Mouse (Mus musculus) cerebellum, adult 2 months (tissue): ENCODE data around the gene Blm. TPM values are rescaled to one million over a fixed set of nuclear protein-coding genes. Genes with fewer than 3 reads are reported as not detected.

Source experiments
- DNase-seq, 2 experiments: peaks; one replicate each; pipeline ENCODE4 v3.0.0; 2021
- H3K27ac ChIP-seq: fragments of 200-500 bp; 2 replicates; pipeline ENCODE4 v1.5.1; 2012; ENCODE audit warnings: low read length, control low read depth, inconsistent platforms; ENCODE audit not compliant: insufficient read depth
- H3K27me3 ChIP-seq: fragments of 200-500 bp; 2 replicates; pipeline ENCODE4 v1.6.1; 2012; ENCODE audit warnings: inconsistent platforms, mild to moderate bottlenecking, low read length, moderate library complexity; ENCODE audit not compliant: control insufficient read depth, insufficient read depth
- H3K4me1 ChIP-seq: fragments of 200-500 bp; 2 replicates; pipeline ENCODE4 v1.6.1; 2011; ENCODE audit warnings: low read length; ENCODE audit not compliant: control insufficient read depth, insufficient read depth
- H3K4me3 ChIP-seq: fragments of 200-500 bp; replicated peaks from 2 replicates; pipeline ENCODE3; 2011; ENCODE audit warnings: mild to moderate bottlenecking, low read depth, low read length, control low read depth; ENCODE audit not compliant: insufficient read depth
- CTCF ChIP-seq: fragments of 200-500 bp; IDR thresholded peaks from 2 replicates; pipeline ENCODE4 v1.5.1; 2011; ENCODE audit warnings: low read depth, mild to moderate bottlenecking, control low read depth, low read length, moderate library complexity, borderline replicate concordance; ENCODE audit not compliant: insufficient read depth
- POLR2A ChIP-seq: fragments of 200-500 bp; IDR thresholded peaks from 2 replicates; pipeline ENCODE4 v1.6.1; 2011; ENCODE audit warnings: low read length, control low read depth, borderline replicate concordance; ENCODE audit not compliant: insufficient read depth
- WGBS: fragments of 180-500 bp; shearing (Covaris S2); methylation state at CpG from one replicate; pipeline ENCODE4 v1.1.7; 2018; 5-methylcytosine and 5-hydroxymethylcytosine counted together
- polyA plus RNA-seq: library from polyadenylated mRNA; depleted of rRNA; stranded (reverse); fragments of >200 nt; gene quantifications from 2 replicates; pipeline ENCODE4 v1.2.3, GENCODE M21; 2012

The Blm gene
- polyA plus RNA-seq, 1 experiment = 5.4 TPM

- no peak overlapping the region for H3K27ac ChIP-seq
- H3K4me1 ChIP-seq = peaks cover 5% of the 10 kb centered on the region
- no peaks in the 10 kb centered on the region for H3K27me3 ChIP-seq
- no peak for DNase-seq
- H3K4me3 ChIP-seq = no peak overlapping the region
- TF ChIP-seq CTCF (no peak), POLR2A (no peak)
- 85% methylated on average over 8 of the region's 8 CpGs for WGBS
These were observed 33.1 kb upstream of the Blm start for GRCm38 (mm10) chr7:80567982-80568381.

GRCm38 (mm10) chr7:80561931-80562330, 27.0 kb upstream of the Blm start:
- DNase-seq = no peak
- no peaks in the 10 kb centered on the region for H3K27me3 ChIP-seq
- no peak overlapping the region for H3K4me3 ChIP-seq
- no peak overlapping the region for H3K27ac ChIP-seq
- WGBS = 44% methylated on average over 5 of the region's 5 CpGs
- no peak for TF ChIP-seq CTCF
- no peak for TF ChIP-seq POLR2A
- no peaks in the 10 kb centered on the region for H3K4me1 ChIP-seq

GRCm38 (mm10) chr7:80561271-80561670, 26.4 kb upstream of the Blm start:
- DNase-seq = no peak
- no peak overlapping the region for H3K4me3 ChIP-seq
- 80% methylated on average over 9 of the region's 9 CpGs for WGBS
- no peaks in the 10 kb centered on the region for H3K4me1 ChIP-seq
- no peaks in the 10 kb centered on the region for H3K27me3 ChIP-seq
- TF ChIP-seq CTCF (no peak), POLR2A (no peak)
- no peak overlapping the region for H3K27ac ChIP-seq

GRCm38 (mm10) chr7:80558572-80558971, 23.7 kb upstream of the Blm start:
- no peak overlapping the region for H3K27ac ChIP-seq
- no peak for DNase-seq
- no peaks in the 10 kb centered on the region for H3K4me1 ChIP-seq
- no peak overlapping the region for H3K4me3 ChIP-seq
- no peak for TF ChIP-seq POLR2A
- TF ChIP-seq CTCF = no peak
- no peaks in the 10 kb centered on the region for H3K27me3 ChIP-seq
- WGBS = 38% methylated on average over 5 of the region's 5 CpGs

- Histone ChIP-seq H3K4me1 (no peaks in the 10 kb centered on the region), H3K27me3 (no peaks in the 10 kb centered on the region), H3K4me3 (no peak overlapping the region), H3K27ac (no peak overlapping the region)
- DNase-seq = no peak
- WGBS = 57% methylated on average over 8 of the region's 8 CpGs
- TF ChIP-seq CTCF = peak; percentile 28; the same call in 1 of the 2 replicates
- no peak for TF ChIP-seq POLR2A
These were observed 23.2 kb upstream of the Blm start for GRCm38 (mm10) chr7:80558101-80558500.

GRCm38 (mm10) chr7:80557161-80557560, 22.2 kb upstream of the Blm start:
- no peak overlapping the region for H3K4me3 ChIP-seq
- WGBS = 67% methylated on average over 4 of the region's 4 CpGs
- no peaks in the 10 kb centered on the region for H3K4me1 ChIP-seq
- H3K27me3 ChIP-seq = no peaks in the 10 kb centered on the region
- no peak for TF ChIP-seq POLR2A
- no peak overlapping the region for H3K27ac ChIP-seq
- DNase-seq = no peak

GRCm38 (mm10) chr7:80556166-80556565, 21.2 kb upstream of the Blm start:
- 87% methylated on average over 3 of the region's 3 CpGs for WGBS
- TF ChIP-seq CTCF (no peak), POLR2A (no peak)
- Histone ChIP-seq H3K27ac (no peak overlapping the region), H3K4me3 (no peak overlapping the region), H3K27me3 (no peaks in the 10 kb centered on the region), H3K4me1 (no peaks in the 10 kb centered on the region)
- DNase-seq = no peak

GRCm38 (mm10) chr7:80555146-80555545, 20.2 kb upstream of the Blm start:
- no peaks in the 10 kb centered on the region for H3K27me3 ChIP-seq
- H3K27ac ChIP-seq = no peak overlapping the region
- H3K4me3 ChIP-seq = no peak overlapping the region
- TF ChIP-seq POLR2A (no peak), CTCF (no peak)
- 72% methylated on average over 3 of the region's 3 CpGs for WGBS
- no peak for DNase-seq
- no peaks in the 10 kb centered on the region for H3K4me1 ChIP-seq
